Mouse (Mus musculus): Measurements from ENCODE around the gene Ap3b2.

Gene Ap3b2

DNA sequence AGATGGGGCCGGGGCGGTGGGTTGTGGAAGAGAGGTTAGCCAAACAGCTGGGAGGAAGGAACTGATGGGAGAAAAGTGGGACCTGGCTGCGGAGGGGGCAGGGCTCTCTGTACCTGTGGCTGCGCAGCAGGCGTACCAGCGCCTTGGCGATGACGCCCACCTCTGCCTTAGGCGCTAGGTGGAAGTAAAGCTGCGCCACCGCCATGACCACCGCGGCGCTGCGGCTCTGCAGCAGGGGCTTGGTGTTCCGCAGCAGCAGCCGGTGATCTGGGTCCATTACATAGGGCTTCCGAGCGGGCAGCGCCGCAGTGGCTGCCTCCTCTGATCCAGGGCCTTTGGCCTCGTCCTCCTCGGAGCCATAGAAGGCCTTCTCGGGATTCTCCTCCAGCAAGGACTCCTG lies 16.9 kb downstream of the Ap3b2 start:
- no peak for DNase-seq (ENCODE audit: low read depth, low spot score)

DNA sequence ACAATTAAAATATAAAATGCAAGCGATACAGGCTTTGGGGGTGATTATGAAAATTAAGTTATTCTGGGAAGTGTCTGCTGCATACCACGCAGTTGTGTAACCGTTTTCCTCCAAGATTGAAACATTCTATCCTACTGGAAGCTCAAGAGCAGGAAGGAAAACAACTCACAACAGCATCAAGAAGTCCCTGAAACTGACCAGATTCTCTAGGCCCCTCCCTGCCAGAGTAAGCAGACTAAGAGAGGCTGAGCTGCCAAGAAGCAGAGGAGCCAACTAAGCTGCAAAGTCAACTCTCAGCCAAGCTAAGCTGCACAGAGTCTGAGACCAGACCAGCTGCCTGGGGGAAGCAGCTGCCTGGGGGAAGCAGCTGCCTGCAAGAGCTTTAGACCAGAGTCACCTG lies 18.5 kb downstream of the Ap3b2 start:
- no peak for DNase-seq (ENCODE audit: low read depth, low spot score)

DNA sequence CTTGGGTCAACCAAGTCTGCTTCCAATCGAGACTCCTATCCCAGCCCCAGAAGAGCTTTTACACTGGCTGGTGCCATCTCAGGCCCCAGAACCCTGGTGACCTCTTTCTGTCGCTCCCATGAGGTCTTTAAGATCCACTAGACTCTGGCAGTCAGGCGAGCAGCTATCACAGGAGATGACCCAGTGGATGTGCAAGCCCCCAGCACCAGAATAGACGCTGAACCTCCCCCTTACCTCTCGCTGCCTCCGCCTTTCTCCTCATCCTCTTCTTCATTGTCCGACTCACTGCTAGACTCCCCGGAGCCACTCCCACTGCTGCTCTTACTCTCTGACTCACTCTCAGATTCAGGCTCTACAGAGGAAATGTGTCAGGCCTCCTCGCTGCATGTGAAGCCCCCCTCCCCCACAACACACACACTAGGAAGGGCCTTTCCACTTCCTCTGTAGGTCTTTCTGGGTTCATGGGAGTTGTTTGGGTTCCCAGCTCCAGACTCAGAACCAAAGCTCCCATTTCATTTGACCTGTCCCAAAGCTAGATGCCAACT lies 28.7 kb downstream of the Ap3b2 start:
- DNase-seq (ENCODE audit: low read depth, low spot score), result no peak

DNA sequence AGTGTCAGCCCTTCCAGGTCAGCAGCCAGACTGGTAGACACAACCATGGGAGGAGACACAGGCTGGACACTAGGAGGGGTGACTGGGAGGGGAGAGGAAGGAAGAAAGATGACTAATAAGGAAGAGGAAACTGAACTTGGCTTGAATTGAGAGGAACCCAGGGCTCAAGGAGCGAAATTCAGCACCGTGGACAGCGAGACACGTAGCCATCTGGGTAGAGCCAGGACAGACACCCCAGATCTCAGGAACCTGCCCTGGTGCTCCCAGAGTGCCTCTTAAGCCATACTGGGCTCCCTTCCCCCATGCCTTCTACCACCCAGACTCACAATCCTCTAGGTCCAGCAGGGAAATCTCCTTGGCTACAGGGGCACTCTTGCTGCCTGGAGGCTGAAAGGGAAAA lies 29.6 kb downstream of the Ap3b2 start:
- DNase-seq (ENCODE audit: low read depth, low spot score), result no peak

DNA sequence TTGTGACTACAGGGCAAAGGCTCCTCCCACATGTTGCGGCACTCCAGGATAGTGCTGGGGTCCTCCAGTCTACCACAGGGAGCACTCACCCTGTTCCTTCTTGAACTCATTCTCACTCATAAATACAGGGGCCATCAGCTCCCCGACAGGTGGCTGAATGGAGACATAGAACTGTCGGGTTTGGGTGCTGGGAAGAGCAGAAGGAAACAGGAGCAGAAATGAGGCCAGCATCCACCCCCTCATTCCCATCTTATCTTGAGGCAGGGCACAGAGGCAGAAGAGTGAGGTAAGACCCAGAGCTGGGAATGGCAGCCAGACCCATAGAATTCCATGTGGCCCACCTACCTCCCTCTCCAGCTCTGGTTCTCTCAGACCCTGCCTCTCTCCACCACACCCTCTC lies 30.9 kb downstream of the Ap3b2 start:
- DNase-seq (ENCODE audit: low read depth, low spot score), result no peak

DNA sequence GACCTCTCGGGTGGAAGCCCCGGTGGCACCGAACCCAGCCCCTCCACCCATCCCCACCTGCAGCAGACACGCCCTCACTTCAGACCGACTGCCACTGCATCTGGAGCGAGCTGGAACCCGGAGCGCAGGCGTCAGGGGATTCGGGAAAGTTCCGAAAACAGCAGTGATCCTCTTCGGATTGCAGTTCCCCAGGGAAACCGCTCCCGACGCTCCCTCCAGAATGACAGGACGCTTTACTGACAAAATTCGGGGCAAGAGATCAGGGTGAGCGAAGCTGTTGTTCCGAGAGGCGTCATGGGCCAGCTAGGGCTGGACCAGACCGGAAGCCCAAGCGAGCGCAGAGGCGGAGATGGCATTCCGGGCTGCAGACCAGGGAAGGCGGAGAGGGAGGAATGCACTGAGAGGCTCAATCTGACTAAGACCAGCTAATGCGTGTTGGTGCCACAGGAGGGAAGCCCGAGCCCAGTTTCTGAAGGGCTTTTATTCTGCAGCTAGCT lies 38.5 kb downstream of the Ap3b2 start, which contains the start of gene Cpeb1:
Gene Cpeb1, minus strand, starts transcription at position 311 of the 497 bp plus-strand sequence.
- peak; percentile 24 for DNase-seq (ENCODE audit: low read depth, low spot score)

DNA sequence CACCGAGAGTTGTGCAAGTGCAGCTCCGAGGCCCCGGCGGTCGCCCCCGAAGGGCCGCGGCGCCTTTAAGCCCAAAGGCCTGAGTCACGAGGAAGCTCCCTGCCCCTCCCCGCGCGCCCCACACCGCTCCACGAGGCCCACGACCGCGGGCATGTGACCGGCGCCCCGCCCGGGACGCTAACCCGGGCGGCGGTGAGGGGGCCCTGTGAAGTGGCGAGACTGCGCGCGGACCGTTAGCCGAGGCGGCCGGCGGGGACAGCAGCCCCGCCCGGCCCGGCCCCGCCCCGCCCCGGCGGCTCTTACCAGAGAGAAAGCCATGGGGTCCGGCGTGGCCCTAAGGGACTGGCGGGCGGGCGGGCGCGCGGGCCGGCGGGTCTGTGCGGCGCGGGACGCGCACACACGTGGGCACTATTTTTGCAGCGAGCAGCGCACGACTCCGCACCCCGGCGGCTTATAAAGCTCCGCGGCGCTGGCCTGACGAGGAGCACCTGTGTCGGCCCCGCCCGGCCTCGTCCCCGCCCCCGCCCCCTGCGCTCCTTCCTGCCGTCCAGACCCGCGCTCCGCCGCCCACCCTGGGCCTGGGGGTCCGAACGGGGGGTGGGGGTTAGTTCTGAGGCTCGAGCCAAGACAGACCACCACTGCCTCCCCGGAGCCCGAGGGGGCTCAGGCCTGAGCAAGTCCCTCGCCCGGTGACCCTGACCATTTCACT lies 39.2 kb downstream of the Ap3b2 start:
- no peak for DNase-seq (ENCODE audit: low read depth, low spot score)

DNA sequence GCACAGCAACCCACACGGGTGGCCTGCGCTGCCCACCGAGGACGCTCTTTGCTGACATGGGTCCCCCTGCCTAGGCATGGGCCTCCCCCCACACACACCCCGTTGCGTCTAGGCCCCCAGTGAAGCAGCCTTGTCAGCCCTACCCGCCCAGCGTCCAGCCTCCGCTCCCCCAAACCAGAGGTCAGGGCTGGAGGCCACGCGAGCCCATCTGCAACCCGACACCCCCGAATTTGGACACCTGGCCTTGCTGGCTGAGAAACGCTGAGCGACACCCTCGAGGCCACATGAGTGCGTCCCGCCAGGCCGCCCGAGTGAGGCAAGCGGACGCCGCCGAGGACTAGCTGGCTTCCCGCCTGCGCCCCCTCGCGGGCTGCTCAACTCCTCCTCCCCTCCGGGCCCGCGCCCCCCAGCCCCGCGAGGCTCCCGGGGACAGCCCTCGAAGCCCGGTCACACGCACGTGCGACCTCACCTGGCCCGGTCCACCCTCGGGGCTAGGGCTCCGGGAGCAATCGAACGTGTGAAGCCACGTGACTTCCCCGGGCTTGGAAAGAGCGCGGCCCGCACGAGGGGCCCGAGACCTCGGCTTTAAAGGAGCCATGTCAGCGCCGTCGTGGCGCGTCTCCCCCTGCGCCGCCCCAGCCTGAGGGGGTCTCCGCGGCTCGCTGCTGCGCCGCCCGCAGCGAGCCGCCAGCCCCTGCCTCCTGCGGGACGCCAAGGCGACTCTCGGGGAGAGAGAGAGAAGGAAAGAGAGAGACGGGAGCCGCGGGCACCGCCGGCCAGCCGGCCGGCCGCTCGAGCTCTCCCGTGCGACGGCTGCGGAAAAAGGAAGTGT lies 40.1 kb downstream of the Ap3b2 start:
- DNase-seq (ENCODE audit: low read depth, low spot score), result no peak

DNA sequence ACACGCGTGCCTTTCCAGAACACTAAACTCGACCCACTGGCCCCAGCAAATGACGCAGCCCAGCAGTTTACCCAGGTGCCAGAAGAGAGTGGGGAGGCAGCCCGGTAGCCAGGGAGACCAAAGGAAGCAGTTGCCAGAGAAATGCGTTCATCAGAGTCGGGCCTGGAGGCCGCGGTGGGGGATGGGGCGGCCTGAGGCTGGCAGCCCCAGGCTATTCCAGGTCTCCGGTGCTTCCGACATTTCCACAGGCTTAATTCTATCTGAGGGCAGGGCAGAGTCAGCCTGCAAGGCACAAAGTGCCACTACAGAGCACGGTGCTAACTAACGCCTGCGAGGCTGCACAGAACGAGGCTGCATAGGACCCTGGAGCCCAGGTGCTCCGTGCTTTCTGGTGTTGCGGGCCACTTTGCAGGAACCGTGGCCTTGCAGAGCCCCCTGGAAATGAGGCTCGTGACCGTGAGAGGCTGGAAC lies 40.7 kb downstream of the Ap3b2 start:
- DNase-seq (ENCODE audit: low read depth, low spot score), result no peak

Measured in brain, embryonic 18.5 days (tissue).